Mouse (Mus musculus): ENCODE results near the gene Babam2.

DNA sequence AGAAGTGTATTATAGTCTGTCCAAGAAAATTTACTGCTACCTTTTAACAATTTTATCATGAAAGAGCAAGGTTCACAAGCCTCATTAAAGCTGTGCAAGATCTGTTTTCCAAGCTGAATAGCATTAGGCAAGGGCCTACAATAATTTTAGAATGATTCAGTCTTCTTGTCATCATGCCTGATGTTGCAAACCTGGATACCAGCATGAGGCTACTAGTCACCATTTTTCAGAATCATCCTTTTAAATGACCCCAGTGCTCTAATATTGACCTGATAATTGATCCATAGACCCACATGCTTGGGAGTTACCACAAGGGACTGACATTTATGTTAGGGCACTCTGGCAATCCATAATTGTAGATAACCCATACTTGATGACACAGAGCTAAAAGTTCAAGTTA lies 149.5 kb downstream of the Babam2 start:
- TF ChIP-seq CTCF (IDR thresholded peaks at IDR 0.05): no peak
- TF ChIP-seq EP300 (IDR thresholded peaks at IDR 0.05; ENCODE audit: insufficient read depth, low read depth, low read length): no peak
- no peak for TF ChIP-seq POLR2A (IDR thresholded peaks at IDR 0.05; ENCODE audit: insufficient read depth, low read depth, low read length)
